Mouse (Mus musculus) bone marrow, adult 2 months (tissue): ENCODE results near the gene Slc30a3.

ENCODE experiments used
- CTCF ChIP-seq: fragments of 200-500 bp; IDR thresholded peaks from 2 replicates; pipeline ENCODE4 v1.5.1; 2011; ENCODE audit warnings: low read length, control low read depth; ENCODE audit not compliant: control insufficient read depth, insufficient read depth
- POLR2A ChIP-seq: fragments of 200-500 bp; IDR thresholded peaks from 2 replicates; pipeline ENCODE4 v1.6.1; 2011; ENCODE audit warnings: low read depth, mild to moderate bottlenecking, control low read depth, low read length, borderline replicate concordance; ENCODE audit not compliant: control insufficient read depth

DNA sequence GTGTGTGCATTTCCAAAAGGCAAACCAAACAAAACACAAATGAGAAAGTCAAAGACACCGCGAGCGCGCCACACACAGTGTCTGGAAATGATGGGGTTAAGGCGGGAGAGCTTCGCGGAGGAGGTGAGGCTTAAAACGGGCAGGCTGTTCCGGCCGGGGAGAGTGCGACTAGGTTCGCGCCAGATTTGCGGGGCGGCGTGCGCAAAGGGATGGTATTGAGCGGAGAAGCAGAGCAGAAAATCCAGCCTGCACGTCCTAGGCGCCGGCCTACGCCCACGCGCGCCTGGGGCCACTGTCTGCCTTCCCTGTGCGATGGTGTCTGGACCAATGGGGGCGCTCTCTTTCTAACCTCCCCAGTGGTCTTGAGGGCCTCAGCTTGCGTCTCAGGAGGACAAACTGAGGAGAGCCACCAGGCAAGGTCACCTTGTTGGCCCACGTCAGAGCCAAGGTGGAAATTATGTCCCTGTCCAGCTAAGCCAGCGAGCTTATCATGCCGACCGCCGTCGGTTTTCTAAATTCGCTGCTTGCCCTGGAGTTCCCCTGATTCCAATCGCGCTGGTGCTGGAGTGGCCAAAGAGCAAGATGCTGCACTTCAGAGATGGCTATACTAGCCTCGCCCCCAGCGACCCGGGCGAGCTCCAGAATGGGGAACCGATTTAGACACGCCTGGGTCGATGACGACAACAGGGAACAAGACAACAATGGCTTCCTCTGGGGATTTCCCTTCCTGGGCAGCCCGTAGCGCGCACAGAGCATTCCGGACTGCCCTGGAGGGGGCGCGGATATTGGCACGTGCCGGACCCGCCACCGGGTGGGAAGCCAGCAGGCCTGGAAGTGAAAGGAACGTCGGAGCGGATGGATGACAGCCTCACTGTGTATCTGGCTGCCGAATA, 13.0 kb downstream of the Slc30a3 start:
- TF ChIP-seq POLR2A = no peak
- no peak for TF ChIP-seq CTCF
